Mouse (Mus musculus) CH12.LX (cell line): ENCODE measurements around the gene Adgrb3.

Experiments
- CTCF ChIP-seq, 2 experiments: IDR thresholded peaks in 1 of 2; conservative IDR thresholded peaks in 1 of 2; 2 replicates each; pipeline ENCODE4 v1.5.1; 2011 to 2012; ENCODE audit warnings: low read depth in 2 of 2, low read length in 2 of 2, improper control_type of control experiment in 1 of 2, inconsistent platforms in 1 of 2, mild to moderate bottlenecking in 1 of 2, moderate library complexity in 1 of 2
- JUN ChIP-seq: IDR thresholded peaks from 2 replicates; pipeline ENCODE4 v1.6.1; 2011; ENCODE audit warnings: low read depth, mild to moderate bottlenecking, low read length, improper control_type of control experiment, moderate library complexity; ENCODE audit not compliant: insufficient read depth
- MAX ChIP-seq: IDR thresholded peaks from 2 replicates; pipeline ENCODE4 v1.6.1; 2011; ENCODE audit warnings: low read length, improper control_type of control experiment
- MAZ ChIP-seq: IDR thresholded peaks from 2 replicates; pipeline ENCODE4 v1.6.1; 2012; ENCODE audit warnings: low read depth, mild to moderate bottlenecking, inconsistent platforms, low read length, improper control_type of control experiment, moderate library complexity
- NRF1 ChIP-seq: IDR thresholded peaks from 2 replicates; pipeline ENCODE4 v1.6.1; 2014; ENCODE audit warnings: low read depth, mild to moderate bottlenecking, inconsistent platforms, low read length, improper control_type of control experiment, moderate library complexity
- POLR2A ChIP-seq: IDR thresholded peaks from 2 replicates; pipeline ENCODE4 v1.6.1; 2011; ENCODE audit warnings: low read depth, mild to moderate bottlenecking, improper control_type of control experiment, low read length
- ZMIZ1 ChIP-seq: IDR thresholded peaks from 2 replicates; pipeline ENCODE4 v1.6.1; 2012; ENCODE audit warnings: low read depth, mild to moderate bottlenecking, inconsistent platforms, low read length, improper control_type of control experiment

DNA sequence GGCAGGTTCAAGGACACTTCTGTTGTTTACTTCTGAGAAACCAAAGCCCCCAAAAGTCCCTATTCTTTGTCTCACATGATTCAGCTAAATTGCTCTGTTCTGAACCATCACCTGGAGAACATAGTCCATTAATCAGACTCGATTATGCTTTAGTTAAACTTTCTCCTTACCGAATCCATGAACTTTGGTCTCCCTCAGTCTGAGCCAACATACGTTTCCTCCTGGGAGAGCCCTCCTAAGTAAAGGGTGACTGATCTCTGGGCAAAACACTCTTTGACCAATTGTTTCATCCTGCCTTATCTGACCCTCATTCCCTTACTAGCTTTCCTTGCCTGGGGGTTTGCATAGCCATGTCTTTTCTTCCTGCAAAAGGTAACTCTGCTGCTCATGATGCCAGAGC is 806.4 kb downstream of the Adgrb3 start:
- TF ChIP-seq POLR2A (no peak), CTCF (conservative IDR thresholded peaks at IDR 0.05 in 1 of 2, IDR thresholded peaks at IDR 0.05 in 1 of 2; ENCODE audit: low read depth in 2 of 2, low read length in 2 of 2) (no peak), NRF1 (no peak), JUN (no peak), MAX (no peak), ZMIZ1 (no peak), MAZ (no peak)
